Mouse (Mus musculus) embryo, embryonic 11.5 days (tissue): ENCODE data around the gene Xpc.
A peak's percentile ranks its signal among the peaks of the same experiment; 100 is the strongest.

Experiments used
- DNase-seq: peaks from one replicate; pipeline ENCODE4 v3.0.0-alpha.2; 2012; ENCODE audit warnings: low read depth, low spot score

The Xpc gene

DNA sequence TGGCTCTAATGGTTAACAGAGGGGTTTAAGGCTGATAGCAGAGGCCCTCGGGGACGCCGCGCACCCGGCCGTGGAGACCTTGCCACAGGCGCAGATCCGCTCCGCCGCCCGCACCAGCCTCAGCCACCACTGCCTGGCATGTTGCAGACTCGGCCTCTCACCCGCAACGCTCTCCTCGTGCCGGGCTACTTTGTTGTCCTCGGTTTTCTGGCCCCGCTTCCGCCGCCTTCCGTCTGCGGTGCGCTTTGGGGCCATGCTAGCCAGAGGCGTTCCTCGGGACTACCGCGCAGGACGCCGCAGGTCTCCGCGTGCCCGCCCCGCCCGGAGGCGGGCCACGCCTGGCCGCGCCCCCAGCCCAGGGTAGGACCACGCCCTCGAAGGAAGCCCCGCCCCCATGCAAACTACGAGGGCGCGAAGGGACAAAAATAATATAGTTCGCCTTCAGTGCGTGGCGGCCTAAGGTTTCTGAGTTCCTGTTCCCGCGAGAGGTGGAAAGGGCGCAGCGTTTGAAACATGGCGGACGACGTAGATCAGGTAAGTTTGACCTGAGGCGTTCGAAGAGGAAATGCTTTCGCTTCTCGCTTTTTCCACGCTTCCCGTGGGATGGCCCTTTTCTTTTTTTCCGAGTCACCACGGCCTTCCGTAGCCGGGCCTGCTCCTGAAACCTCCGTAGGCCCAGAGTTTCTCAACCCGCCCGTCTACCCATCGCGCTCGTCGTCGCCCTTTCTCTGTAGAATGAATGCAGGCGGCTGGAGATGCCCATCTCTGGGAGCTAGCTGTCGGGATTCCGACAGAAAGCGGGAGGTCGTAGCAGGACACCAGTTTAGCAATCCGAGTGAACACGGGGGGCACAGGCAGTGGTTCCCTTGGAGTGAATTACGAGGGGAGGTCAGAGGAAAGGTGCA, at the start of gene Xpc, which contains the start of gene Lsm3:
TSS of gene Xpc (minus strand) at position 344 of the 905 bp plus-strand sequence.
TSS of gene Lsm3 (plus strand) at position 384 of the 905 bp plus-strand sequence.
- DNase-seq: peak; percentile 96

DNA sequence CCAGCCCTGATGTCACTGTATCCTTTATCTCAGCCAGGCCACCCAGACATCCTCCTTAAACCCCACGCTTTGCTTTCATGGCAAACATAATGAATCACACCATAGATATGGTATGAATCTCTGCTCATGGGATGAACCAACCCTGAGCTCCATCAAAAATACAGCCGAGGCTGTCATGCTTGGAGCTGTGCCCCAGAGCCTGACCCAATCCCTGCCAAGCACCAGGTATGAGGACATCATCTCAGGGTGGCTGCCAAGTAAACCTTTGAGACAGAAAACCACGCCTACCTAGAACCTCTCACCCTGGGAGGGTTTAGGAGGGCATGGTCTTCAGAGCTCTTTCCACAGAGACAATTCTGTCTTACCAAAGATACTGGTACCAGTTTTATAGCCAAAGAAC, 47.3 kb upstream of the Xpc start:
- no peak for DNase-seq

DNA sequence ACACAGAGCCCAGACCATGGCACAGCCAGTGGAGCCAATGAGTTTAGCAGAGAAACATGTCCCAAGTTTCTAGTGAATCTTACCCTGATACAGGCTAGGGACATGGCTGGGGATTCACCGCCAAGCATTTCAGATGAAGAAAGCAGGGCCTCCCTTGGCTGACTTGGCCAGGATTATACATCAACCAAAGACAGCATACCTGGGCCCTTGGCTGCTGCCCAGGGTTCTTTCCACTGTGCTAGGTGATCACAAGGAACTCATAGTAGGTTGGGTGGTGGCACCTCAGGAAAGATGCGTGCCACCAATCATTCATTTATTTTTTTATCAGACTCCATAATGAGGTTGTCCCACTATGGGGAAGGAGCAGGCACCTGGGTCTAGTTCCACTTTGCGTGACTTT, 44.5 kb upstream of the Xpc start:
- DNase-seq: no peak

DNA sequence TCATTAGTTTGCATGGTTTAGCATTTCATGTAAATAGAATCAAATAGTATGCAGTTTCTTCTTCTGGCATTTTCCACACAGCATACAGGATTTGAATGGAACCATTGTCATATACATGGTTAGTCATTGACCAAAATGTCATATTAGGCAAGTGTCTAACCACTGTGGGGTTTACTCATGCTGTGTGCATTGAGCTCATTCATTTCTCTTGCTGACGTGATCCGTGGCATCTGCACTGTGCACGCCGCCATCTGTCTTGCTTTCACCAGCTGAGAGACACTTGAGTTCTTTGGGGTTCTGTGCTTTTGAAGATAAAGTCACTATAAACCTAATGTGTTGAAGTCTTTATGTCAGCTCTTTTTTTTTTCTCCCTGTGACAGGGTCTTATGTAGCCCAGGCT, 43.7 kb upstream of the Xpc start:
- DNase-seq: no peak

DNA sequence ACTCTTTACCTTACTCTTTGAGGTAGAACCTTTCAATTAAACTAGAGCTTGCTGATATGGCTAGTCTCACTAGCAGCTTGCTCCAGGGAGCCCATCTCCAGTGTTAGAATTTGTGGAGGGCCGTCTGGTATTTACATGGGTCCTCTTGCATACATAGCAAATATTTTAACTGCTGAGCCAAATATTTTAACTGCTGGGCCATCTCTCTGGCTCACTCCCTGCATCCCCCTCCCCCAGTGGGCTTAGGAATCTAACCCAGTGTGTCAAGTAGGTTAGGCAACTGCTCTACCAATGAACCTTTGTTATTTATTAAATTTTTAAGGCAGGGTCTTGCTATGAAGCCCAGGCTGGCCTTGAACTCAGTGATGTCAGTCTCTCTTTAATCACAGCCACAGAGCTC, 42.9 kb upstream of the Xpc start:
- DNase-seq: no peak

DNA sequence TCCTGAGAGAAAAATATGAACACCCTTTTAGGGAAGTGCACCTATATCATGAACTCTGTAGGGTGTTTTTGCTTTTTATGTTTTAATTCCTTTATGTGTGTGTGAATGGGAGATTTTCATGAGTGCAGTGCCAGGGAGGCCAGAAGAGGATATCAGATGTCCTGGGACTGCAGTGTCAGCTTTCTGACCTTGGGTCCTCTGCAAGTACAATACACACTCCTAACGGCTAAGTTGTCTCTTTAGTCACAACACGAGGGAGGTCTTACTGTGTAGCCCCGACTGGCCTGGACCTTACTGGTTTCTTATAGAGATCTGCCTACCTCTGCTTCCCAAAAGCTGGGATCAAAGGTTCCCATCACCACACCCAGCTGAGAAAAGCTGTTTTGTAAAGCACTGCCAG, 37.0 kb upstream of the Xpc start:
- no peak for DNase-seq

DNA sequence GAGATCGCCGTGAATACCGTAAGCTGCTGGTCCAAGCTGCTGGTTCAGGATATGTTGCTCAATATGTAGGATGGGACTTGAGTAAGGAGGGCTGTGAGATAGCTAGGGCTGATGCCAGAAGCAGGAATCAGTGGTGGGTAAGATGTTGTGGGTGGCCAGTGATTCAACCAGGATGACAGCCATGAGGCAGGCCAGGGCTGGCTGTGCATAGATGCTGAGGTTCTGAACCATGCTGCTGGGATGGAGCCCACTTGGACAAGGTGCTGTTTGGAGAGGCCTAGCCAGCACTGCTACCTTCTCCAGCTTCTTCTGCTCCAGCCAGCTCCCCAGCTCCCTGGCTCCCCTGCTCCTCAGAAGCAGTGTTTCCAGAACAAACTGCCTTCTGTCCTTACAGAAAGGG, 36.0 kb upstream of the Xpc start:
- DNase-seq: no peak

DNA sequence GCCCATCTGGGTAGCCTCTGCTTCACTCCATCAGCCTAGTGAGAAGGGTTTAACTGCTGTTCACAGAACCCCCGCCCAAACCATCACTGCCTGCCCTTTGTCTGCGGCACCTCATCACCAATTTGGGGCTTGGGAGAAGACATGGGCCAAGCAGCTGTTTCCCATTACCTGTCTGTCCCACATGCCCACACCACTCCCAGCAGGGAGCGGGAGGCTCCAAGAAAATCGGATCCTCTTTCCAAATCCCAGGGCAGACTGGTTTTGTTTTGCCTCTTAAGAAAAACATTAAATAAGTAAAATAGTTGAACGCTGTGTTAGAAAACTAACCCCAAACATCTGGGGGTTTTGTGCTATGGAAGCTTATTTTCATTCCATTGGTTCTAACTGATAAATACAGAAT, 33.9 kb upstream of the Xpc start:
- DNase-seq: peak; percentile 27

DNA sequence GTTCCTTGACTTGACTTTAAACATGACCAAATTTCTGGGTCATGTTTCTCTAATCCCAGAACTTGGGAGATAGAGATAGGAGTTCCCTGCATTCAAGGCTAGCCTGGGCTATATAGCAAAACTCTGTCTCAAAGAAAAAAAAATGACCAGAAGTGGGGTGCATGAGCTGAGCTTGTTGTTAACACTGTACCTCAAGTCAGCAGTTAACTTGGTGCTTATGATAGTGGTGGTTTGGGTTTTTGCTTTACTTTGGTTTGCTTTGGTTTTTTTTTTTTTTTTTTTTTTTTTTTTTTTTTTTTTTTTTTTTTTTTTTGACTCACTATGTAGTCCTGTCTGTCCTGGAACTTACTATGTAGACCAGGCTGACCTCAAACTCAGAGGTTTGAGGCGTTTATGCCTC, 31.6 kb upstream of the Xpc start:
- no peak for DNase-seq

DNA sequence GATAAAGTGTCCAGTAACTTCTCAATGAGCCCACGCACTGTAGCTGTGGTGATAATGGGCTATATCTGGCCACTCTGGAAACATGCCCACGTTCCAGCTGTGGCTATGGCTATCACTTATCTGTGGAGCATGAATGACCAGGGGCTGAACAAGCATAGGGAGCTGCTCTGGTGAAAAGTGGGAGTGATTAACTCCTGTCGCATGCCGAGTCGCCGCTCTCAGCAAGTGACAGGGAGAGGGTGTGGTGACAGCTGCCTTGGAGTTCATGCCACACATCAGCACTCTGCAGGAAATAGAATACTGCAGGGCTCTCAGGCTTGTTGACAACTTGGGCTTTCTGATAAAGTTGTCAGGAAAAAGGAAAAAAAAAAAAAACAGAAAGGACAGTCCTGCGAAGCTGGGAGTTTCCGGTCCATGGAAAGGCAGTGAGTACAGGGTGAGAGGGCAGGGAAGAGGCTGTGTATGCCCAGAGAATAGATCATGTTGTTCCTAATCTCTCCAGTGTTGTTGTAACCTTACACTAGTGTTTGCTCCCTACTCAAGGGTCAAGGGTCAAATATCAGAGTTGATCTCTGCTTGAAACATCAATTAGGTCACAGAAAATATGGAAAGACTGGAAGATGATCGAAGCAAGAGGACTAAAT, 30.7 kb upstream of the Xpc start:
- no peak for DNase-seq

DNA sequence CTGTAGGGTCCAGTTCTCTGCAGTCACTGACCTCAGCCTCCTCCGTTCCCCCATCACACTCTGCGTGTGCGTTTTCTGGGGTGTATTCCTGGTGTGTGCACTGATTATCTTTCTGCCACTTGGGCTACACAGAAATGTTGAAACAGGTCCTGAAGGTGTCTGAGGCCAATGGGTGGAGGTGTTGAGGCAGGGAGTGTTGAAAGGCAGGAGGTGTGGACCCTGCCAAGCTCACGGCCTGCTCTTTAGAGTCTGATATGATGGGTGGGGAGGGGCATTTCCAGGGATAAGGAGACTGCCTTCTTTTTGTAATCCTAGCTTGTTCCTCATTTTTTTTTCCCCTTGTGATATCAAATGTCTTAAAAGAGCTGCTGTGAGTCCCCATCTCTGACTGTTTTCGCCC, 27.4 kb upstream of the Xpc start:
- no peak for DNase-seq

DNA sequence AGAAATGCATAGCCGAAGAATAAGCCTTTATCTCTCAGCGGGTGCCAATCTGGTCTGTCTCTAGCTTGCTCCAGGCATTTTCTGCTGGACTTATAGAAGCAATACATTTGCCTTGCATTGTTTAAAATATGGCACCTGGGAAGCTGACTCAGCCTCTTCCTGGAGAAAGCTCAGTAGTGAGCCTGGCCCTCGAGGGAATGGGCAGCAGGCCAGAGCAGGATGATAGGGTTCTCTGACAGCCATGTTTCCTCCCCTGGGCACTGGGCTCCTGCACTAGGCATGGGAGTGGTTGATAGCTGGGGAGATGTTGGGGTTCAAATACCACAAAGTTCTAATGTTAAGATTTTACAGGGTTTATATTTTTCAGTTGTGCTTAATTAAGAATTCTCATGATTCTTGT, 25.6 kb upstream of the Xpc start:
- DNase-seq: no peak

DNA sequence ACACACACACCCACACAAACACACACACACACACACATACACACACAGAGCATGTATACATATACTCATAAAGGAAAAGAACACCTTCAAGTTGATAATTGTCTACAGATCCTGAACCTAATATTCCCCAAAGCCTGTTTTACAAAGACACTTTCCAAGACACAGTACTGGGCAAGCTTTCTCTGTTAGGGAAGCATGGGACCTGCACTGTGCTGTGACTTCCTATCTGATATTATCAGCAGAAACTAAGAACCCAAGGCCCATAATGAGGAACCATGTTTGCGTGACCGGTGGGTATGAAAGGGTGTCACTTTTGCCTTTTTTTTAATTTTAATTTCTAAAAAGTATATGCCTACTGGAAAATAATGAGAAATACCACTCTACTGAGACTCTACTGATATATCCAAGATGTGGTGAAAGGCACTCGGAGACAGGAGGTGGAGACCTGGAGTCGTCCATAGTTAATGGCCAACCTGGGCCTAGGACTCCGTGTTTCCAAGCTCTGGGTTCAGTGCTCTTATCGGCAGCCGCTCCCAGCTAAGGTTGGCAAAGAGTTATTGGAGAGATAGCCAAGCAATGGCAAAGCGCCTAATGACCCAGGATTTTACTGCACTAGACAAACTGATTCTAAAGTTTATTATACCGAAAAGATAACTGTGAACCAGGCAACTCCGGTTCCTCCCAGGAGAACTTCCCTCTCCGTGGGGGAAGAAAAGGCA, 20.5 kb upstream of the Xpc start:
- DNase-seq: no peak

DNA sequence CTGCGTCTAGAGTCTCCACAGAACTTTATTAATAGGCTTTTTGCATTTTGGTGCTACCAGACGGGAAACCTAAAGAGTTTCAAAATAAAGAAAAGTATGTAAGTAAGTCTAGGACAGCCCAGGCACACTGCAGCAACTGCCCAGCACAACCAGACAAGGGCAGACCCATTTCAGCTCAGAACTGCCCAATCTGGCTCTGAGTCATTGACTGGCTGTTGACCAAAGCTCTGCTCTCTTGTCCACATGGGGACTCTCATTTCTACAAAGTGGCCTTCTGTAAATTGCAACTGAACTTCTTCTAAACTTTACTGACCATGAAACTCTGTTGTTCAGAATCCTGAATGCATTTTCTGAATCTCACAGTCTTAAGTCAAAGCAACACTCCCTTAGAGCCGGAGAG, 19.5 kb upstream of the Xpc start:
- DNase-seq: no peak

DNA sequence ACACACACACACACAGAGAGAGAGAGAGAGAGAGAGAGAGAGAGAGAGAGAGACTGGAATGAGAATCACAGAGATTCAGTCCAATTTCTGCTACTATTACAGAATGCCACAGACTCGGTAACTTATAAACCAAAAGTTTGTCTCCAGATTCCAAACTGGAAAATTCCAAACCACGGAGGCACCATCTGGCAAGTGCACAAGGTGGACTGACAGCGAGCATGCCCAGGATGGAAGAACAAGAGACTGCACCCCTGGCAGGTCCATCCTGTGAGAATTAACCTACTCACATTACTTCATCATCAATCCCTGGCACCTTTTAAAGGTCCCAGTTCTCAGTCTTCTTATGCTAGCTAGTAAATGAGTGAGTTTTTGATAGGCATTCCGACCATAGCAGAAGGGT, 18.6 kb upstream of the Xpc start:
- no peak for DNase-seq

DNA sequence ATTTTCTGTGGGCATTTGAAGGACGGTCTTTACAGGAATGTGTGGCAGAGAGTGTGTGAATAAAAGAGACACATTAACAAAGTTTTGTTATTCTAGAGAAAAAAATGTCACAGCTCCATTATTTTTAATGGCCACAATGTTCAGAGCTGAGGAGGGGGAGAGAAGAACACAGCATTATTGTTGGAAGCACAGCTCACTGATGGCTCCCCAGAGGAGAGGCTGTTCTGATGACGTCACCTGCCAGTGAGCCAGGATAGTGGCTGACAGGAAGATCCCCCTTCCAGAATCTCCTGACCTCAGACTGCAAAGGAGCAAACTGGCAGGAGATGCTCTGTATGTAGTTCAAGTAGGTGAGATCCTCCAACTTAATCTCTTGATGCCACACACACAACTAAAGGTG, 18.1 kb upstream of the Xpc start:
- DNase-seq: no peak

DNA sequence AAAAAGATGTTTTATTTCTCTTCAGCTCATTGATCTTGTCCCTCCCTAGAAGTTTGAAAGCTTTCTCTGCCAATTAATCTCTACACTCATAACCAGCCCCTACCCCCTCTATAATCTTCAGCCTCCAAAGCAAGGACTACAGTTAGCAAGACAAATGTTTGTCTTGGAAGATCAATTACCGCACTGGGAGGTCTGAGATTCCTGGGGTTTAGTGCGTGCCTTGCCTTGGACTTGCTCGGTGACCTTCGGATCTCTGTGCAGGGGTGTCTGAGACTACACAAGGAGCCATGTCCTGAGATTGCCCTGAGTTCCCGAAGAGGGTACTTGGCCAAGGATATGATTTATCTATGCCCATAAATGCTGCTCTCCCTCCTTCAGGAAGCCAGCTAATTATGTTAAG, 17.7 kb upstream of the Xpc start:
- DNase-seq: no peak

DNA sequence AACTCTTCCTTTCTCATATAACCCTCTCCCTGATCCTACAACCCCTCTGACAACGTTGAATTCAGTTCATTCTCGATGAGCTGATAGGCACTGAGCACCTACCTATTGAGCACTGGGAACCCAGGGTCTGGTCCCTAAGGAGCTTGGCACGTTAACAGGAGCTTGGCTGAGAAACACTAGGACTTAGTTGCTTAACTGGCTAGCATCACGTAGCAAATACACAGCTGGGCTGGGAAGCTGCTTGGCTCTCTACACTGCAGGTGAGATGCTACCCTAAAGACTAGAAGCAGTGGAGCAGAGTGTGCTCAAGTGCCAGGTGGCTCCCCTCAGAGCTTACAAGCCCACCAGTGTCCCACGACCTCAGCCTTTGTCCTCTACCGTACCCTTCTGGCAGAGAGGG, 17.0 kb upstream of the Xpc start:
- no peak for DNase-seq

DNA sequence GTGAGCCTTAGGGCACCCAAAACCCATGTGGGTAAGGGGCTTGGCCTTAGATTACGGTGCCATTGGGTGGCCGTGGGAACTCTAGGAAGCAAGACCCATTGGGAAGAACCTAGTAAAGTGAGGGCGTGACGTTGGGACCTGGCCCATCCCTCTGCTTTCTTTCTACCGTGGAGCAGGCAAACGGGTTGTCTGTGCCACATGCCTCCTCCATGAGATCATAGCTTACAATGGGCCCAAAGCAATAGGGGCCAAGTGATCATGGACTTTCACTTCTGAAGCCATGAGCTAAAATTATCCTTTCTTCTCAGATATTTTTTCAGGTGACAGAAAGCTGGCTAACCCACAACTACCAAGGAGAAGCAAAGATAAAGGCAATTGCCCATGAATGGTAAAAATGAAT, 15.6 kb upstream of the Xpc start:
- DNase-seq: no peak

DNA sequence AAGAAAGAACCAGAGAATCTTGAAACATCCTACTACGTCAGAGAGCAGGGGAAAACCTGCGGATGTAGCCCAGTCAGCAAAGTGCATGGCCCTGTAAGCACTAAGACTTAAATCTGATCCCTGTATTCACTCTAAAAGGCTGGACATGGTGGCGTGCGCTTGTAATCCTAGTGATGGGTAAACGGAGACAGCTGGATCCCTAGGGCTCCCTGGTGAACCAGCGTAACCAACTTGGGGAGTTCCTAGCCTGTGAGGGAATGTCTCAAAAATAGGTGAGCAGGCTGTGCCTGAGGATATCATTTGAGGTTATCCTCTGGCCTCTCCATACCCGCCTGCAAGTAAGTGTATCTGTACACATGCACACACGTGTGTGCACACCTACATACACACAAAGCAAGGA, 15.0 kb upstream of the Xpc start:
- DNase-seq: no peak

DNA sequence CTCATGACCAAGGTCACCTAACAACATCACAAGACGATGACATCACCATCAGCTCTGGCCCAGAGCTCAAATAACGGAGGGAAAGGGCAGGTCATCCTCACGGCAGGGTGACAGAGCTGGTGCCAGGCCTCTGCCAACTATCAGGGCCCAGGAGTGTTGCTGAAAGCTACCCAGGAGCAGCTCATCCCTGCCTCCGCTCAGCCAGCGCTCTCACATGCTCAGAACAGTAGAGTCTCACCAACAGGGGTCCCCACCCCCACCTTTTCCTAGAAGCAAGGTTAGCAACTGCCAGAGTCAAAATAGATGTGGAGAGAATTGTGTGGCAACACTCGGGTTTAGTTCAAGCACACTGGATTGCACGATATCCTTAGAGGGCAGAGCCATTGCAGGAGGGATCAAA, 12.6 kb upstream of the Xpc start:
- no peak for DNase-seq

DNA sequence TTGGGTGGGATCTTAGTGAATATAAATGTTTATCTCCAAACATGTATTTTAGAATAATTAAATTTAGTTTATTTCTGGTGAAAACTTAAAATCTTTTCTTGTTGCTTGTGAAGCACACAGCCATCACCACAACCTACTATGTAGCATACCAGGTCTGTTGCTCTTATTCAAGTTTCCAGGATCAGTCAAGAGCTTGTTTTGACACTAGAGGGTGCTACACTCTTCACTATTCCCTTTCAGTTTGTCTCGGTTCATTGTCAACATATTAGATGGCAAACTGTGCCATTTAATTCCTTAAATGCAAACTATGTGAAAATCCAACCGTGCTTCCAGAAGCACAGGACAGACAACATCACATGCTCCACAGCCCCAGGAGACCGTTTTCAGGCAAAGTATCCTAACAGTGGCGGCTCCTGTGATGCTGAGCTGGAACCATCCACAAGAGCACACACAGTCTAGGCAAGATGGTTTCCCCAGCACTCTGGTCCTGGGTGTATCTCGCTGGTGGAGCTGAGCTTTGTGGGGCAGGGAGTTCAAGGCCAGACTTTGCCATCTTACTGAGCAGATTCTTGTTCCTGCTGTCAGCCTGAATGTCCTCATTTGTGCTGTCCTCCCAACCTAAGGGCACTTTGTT, 11.7 kb upstream of the Xpc start:
- no peak for DNase-seq
